Mouse (Mus musculus) kidney, postnatal 0 days (tissue): Measurements from ENCODE around the gene Tgif1. TPM values are rescaled to one million over a fixed set of nuclear protein-coding genes. Genes with fewer than 3 reads are reported as not detected.
"Not testable (repeated sequence)": the region's sequence is repeated elsewhere in the genome, so short reads cannot be mapped to it uniquely, and the experiment has no call there.

Experiments used
- ATAC-seq: fragments of 200-750 bp; cut with Nextera tagmentation; replicated peaks from 2 replicates; pipeline ENCODE4 v1.8.0; 2017; ENCODE audit warnings: low read depth, moderate number of reproducible peaks, moderate TSS enrichment, moderate library complexity; ENCODE audit not compliant: low FRiP score
- DNase-seq: peaks from one replicate; pipeline ENCODE4 v3.0.0-alpha.2; 2016; ENCODE audit warnings: low spot score
- H3K27ac ChIP-seq: fragments of 300-500 bp; sonication (generic); 2 replicates; pipeline ENCODE4 v1.5.1; 2014; ENCODE audit warnings: mild to moderate bottlenecking
- H3K27me3 ChIP-seq: fragments of 300-500 bp; sonication (generic); 2 replicates; pipeline ENCODE4 v1.6.1; 2014; ENCODE audit warnings: low read length, mixed read lengths; ENCODE audit not compliant: insufficient read depth
- H3K36me3 ChIP-seq: fragments of 300-500 bp; sonication (generic); 2 replicates; pipeline ENCODE4 v1.6.1; 2014; ENCODE audit warnings: low read length, mixed read lengths; ENCODE audit not compliant: insufficient read depth
- H3K4me1 ChIP-seq: fragments of 300-500 bp; sonication (generic); replicated peaks from 2 replicates; pipeline ENCODE4 v1.6.1; 2014; ENCODE audit warnings: antibody characterized with exemption, low read length, mixed read lengths; ENCODE audit not compliant: insufficient read depth
- H3K4me2 ChIP-seq: fragments of 300-500 bp; sonication (generic); 2 replicates; pipeline ENCODE4 v1.6.1; 2014; ENCODE audit warnings: mild to moderate bottlenecking, low read length, moderate library complexity, mixed read lengths
- H3K4me3 ChIP-seq: fragments of 300-500 bp; sonication (generic); replicated peaks from 2 replicates; pipeline ENCODE4 v1.5.1; 2014; ENCODE audit warnings: low read depth, low read length
- H3K9ac ChIP-seq: fragments of 300-500 bp; sonication (generic); 2 replicates; pipeline ENCODE4 v1.6.1; 2014; ENCODE audit warnings: low read depth, low read length
- H3K9me3 ChIP-seq: fragments of 300-500 bp; sonication (generic); replicated peaks from 2 replicates; pipeline ENCODE4 v1.6.1; 2016; ENCODE audit warnings: low read length, inconsistent platforms, mixed read lengths
- CTCF ChIP-seq: IDR thresholded peaks from 2 replicates; pipeline ENCODE4 v1.5.1; 2016; ENCODE audit warnings: antibody characterized with exemption, low read depth, mild to moderate bottlenecking, moderate library complexity
- WGBS: fragments of 180-500 bp; shearing (Covaris S2); extraction: QIAGEN DNeasy Blood & Tissue Kit; methylation state at CpG from one replicate; pipeline ENCODE4 v1.1.7; 2014; 5-methylcytosine and 5-hydroxymethylcytosine counted together
- polyA plus RNA-seq: library from polyadenylated mRNA; unstranded; fragments of >200 nt; fragmentation: Nextera tagmentation; extraction: Ambion mirVana; gene quantifications from 2 replicates; pipeline ENCODE4 v1.2.1, GENCODE M21; 2015

The Tgif1 gene
- polyA plus RNA-seq, 1 experiment from 2014 or later: 74.9 TPM

DNA sequence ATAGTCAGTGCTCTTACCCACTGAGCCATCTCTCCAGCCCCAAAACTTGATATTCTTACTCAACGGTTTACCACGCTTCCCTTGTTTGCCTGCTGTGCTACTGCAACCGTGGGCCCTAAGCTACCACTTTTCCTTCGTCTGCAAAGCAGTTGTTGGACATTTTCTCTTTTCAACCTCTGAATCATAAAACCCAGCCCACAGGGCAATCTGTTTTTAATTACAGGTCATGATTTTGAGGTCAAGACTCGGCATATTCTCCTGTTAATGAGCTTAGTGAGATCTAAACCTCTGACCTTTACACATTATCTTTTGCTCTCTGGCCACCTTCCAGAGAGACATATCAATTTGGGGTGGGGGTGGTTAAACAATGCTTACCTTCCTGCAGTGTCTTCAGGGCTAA is 14.8 kb downstream of the Tgif1 start:
- H3K4me2 ChIP-seq: no peak overlapping the region
- no peak overlapping the region for H3K9ac ChIP-seq
- no peak overlapping the region for H3K4me3 ChIP-seq
- peaks cover 19% of the 10 kb centered on the region for H3K36me3 ChIP-seq
- H3K27me3 ChIP-seq: no peaks in the 10 kb centered on the region
- H3K4me1 ChIP-seq: 0 out of 2 replicates have a peak, but pooled peaks cover 6% of the 10 kb centered on the region
- no peak for DNase-seq
- TF ChIP-seq CTCF: no peak
- no peaks in the 10 kb centered on the region for H3K9me3 ChIP-seq
- H3K27ac ChIP-seq: no peak overlapping the region
- no peak for ATAC-seq
- WGBS: 58% methylated on average over 5 of the region's 5 CpGs

DNA sequence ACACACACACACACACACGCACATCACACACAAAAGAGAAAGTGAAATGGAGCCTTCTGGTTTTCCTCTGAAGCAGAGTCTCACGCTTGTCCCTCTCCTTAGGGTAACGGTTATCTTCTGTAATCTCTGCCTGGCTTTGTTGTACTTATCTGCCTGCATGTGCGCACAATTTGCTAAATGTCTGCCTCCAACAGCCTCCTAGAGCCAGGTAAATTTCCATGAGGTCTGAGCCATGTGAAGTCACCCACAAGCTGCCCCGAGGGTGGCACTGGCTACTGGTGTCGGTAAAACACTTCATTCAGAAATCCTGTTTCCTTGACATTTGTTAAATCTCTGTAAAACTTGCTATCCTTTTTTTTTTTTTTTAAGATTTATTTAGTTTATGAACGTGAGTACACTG is 15.3 kb downstream of the Tgif1 start:
- H3K9me3 ChIP-seq: no peaks in the 10 kb centered on the region
- no peak overlapping the region for H3K9ac ChIP-seq
- TF ChIP-seq CTCF: no peak
- no peak overlapping the region for H3K4me2 ChIP-seq
- no peak overlapping the region for H3K27ac ChIP-seq
- 78% methylated on average over 7 of the region's 7 CpGs for WGBS
- no peak for DNase-seq
- H3K27me3 ChIP-seq: no peaks in the 10 kb centered on the region
- no peak overlapping the region for H3K4me3 ChIP-seq
- 0 out of 2 replicates have a peak, but pooled peaks cover 6% of the 10 kb centered on the region for H3K4me1 ChIP-seq
- H3K36me3 ChIP-seq: peaks cover 17% of the 10 kb centered on the region
- no peak for ATAC-seq

DNA sequence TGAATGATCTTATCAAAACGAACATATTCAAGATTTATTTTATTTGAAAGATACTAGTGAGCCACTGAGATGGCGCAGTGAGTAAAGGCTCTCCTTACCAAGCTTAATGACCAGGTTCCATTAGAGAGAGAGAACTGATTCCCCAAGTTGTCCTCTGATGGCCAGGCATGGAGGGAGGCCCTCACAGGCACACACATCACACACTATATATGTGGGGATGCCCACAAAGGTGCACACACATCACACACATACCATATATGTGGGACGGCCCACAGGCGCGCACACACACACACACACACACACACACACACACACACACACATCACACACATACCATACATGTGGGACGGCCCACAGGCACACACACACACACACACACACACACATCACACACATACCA is 15.9 kb downstream of the Tgif1 start:
- H3K4me3 ChIP-seq, DNase-seq, H3K4me2 ChIP-seq, H3K9me3 ChIP-seq, H3K27me3 ChIP-seq, ATAC-seq, H3K9ac ChIP-seq, H3K4me1 ChIP-seq, H3K27ac ChIP-seq: not testable (repeated sequence)
- WGBS: 94% methylated on average over 5 of the region's 6 CpGs
- H3K36me3 ChIP-seq: peaks cover 14% of the 10 kb centered on the region; the same call in 1 of the 2 replicates

DNA sequence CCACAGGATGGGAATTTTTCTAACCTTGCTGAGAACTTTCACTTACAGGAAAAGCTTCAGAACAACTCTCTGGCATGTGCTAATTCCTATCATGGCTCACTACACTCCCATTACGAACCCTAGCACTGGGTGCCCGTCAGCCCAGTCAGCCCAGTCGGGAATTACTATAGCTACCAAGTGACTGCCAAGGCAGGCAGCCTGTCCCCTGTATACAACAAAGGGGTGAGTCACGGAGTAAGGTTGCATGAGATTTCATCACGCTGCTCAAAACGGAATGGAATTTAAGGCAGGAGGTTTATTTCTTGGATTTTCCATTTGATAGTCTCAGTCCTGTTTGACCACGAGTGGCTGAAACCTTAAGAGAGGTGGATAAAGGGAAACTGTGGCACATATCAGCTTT is 16.5 kb downstream of the Tgif1 start:
- Histone ChIP-seq H3K4me2 (no peak overlapping the region), H3K27me3 (no peaks in the 10 kb centered on the region), H3K9me3 (no peaks in the 10 kb centered on the region), H3K27ac (no peak overlapping the region), H3K36me3 (peaks cover 10% of the 10 kb centered on the region; the same call in 1 of the 2 replicates), H3K4me1 (0 out of 2 replicates have a peak, but pooled peaks cover 6% of the 10 kb centered on the region), H3K4me3 (no peak overlapping the region), H3K9ac (no peak overlapping the region)
- 59% methylated on average over 7 of the region's 7 CpGs for WGBS
- no peak for TF ChIP-seq CTCF
- DNase-seq (peak; percentile 32), ATAC-seq (peak; percentile 76; the same call in 1 of the 2 replicates)

DNA sequence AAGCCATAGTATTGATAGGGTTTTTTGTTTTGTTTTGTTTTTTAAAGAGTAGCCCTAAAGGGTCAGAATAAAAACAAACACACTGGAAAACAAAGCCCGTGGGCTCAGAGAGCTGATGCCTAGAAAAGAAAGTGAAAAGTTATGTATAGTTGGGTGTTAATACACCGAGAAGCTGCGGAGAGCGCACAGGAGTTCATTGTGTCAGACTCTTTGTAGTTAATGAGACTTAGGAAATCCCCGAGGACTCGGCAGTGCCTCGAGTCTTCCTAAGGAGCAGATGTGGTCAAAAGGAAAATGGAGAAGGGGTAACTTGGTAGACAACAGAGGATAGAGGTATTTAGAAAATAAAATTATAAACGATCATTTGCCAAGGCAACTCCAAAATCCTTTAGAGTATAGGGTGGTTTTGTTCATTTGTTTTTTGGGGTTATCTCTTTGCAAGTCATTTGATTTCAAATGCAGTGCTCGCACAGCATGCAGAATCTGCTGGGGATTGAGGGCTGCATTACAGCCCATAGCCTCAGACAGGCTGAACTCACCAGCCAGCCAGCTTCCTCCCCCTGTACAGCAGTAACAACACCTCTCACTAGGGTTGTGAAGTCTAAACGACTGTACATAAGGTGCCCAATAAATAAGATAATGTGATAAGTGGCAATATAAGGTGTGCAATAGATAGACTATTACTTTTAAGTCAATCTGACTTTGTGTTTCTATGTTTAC is 18.1 kb downstream of the Tgif1 start:
- no peak for ATAC-seq
- H3K9ac ChIP-seq: peak overlapping the region; percentile 25; the same call in 1 of the 2 replicates
- no peak for DNase-seq

DNA sequence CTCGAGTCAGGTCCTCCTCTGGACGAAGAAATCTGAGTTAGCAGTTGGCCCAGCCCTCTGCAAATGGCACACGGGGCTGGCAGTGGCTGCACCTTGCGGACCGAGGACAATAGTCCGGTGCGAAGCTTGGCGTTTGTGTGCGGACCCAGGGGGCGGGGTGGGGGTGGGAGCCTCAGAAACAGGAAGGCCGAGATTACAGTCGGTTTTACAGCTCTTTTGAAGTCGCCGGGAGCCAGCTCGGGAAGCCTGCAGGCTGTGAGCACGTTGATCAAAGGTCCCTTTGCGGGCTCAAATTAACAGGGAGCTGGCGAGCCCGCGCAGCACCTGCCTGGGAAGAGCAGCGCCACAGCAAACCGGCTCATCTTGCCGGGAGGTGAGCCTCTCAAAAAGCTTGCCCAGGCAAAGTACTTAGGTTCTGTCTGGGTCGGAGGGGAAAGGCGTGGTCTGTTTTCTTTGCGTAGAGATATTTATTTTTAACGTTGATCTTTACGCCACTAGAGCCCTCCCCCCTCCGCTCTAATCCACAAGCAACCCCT is 18.8 kb downstream of the Tgif1 start:
- ATAC-seq (peak; percentile 51), DNase-seq (no peak)
- no peaks in the 10 kb centered on the region for H3K27me3 ChIP-seq
- H3K9ac ChIP-seq: peak overlapping the region; percentile 25; the same call in 1 of the 2 replicates
- 3% methylated on average over 29 of the region's 29 CpGs for WGBS
- 0 out of 2 replicates have a peak overlapping the region, but pooled peaks have one; percentile 14 for H3K27ac ChIP-seq
- no peak for TF ChIP-seq CTCF
- peak overlapping the region; percentile 69 for H3K4me2 ChIP-seq
- 0 out of 2 replicates have a peak, but pooled peaks cover 6% of the 10 kb centered on the region for H3K4me1 ChIP-seq
- no peaks in the 10 kb centered on the region for H3K9me3 ChIP-seq
- H3K36me3 ChIP-seq: no peaks in the 10 kb centered on the region
- peak overlapping the region; percentile 38 for H3K4me3 ChIP-seq

More for the DNA sequence above, 18.1 kb downstream of the Tgif1 start:
- 8% methylated on average over 10 of the region's 10 CpGs for WGBS
- 0 out of 2 replicates have a peak, but pooled peaks cover 6% of the 10 kb centered on the region for H3K4me1 ChIP-seq
- no peaks in the 10 kb centered on the region for H3K27me3 ChIP-seq
- H3K4me2 ChIP-seq: peak overlapping the region; percentile 69
- H3K27ac ChIP-seq: no peak overlapping the region
- TF ChIP-seq CTCF: no peak
- H3K36me3 ChIP-seq: peaks cover under 1% of the 10 kb centered on the region; the same call in 1 of the 2 replicates
- no peaks in the 10 kb centered on the region for H3K9me3 ChIP-seq
- H3K4me3 ChIP-seq: peak overlapping the region; percentile 38
